Mouse (Mus musculus) frontal cortex, postnatal 14 days (tissue): ENCODE data around the gene Prkab2.

Experiments
- DNase-seq, 2 experiments: peaks; one replicate each; pipeline ENCODE4 v3.0.0; 2022; ENCODE audit warnings: low spot score in 2 of 2

The Prkab2 gene

DNA sequence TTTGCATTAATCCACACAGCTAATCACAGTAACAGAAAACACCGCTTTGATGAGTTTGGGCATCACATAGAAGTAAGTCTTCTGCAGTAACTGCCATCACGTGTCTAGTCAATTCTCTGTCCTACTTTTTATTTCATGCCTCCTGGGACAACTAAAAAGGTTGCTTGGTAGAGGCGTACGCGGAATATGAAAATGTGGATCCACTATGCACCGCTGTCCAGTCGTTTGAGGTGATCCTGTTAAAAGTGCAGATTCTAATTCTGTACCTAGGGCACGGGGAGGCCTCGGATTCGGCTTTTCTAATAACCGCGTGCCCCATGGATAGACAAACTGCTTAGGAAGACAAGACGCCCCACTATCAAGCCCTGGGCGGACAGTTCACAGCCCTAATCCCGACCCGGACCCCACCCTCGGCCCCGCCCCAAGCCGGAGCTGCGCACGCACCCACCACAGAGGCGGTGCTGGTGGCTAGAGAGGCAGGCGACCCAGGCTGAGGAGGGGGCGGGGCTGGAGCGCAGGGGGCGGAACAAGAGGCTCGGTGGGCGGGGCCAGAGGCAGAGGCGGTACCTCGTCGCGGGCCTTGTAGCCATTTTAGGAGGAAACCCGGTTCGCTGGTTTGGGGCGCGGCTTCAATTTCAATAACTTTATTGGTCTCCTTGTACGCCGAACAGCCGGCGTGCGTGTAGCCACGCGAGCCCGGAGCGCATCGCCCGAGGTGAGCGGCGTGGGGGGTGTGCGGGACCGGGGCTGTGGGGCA is at the start of gene Prkab2:
Prkab2 (plus strand) TSS at position 539 of the 757 bp plus-strand sequence.
- peak; percentile 98 to 99 for DNase-seq

DNA sequence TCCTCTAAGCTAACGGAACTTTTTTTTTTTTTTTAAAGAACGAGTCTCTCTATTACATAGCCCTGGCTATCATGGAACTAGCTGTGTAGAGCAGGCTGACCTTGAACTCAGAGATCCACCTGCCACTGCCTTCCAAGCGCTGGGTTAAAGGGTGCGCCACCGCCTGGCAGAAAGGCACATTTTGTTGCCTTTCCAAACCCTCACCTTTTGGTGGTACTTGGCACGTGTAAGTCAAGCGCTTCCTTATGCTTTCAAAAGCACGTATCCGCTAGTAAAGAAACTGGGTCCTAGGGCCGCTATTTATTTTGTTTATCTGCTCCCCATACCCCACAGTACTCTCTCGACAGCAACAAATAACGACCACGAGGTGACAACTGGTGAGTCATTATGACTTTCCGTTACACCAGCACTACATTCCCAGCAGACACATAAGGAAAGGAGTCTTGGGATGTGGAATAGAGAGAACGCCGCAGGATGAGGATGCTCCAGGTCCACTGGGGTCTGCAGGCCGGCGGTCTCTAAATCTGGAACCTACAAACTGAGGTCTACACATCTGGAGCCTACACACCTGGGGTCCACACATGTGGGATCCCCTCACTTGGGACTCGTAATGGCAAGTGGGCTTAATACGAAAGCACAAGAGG is 48.7 kb upstream of the Prkab2 start:
- no peak for DNase-seq

DNA sequence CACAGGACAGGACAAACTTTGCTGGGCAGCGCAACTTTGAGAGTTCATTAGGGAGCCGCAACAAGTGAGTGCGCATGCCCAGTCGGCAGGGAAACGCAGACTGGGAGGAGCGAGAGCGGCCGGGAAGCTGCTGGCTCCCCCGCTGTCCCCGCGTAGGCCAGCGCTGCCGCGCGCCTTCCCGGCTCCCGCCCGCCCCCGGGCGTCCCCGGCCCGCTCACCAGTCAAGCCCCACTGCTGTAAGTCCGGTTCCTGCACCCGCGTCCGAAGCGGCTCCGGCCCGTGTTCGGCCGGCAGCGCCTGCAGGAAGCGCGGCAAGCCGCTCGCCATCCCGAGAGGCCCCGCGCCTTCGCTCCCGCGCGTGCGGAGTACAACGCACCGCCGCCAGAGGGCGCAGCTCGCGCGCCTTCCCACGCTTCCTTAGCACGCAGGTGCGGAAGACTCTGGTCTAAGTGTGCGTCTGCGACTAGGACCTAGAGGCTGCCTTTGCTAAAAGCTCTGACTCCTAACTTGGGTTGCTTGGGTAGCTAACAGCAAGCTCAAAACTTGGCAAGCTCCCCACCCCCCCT is 48.1 kb upstream of the Prkab2 start, which contains the start of gene Chd1l:
Chd1l (minus strand) TSS at position 359 of the 566 bp plus-strand sequence.
- DNase-seq, result peak; percentile 73 to 87

DNA sequence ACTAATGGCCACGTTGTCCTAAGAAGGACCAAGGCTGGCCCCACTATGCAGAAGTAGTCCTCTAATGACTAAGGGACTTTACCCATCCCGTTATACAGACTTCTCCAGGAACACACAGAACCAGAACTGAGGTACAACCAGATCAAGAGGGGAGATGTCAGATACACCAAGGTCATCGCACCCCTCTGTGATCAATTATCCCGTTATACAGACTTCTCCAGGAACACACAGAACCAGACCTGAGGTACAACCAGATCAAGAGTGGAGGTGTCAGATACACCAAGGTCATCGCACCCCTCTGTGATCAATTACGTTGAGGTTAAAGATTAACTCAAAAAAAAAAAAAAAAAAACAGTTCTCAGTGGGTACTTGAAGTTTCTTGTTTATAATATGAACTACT is 47.0 kb upstream of the Prkab2 start:
- no peak for DNase-seq

DNA sequence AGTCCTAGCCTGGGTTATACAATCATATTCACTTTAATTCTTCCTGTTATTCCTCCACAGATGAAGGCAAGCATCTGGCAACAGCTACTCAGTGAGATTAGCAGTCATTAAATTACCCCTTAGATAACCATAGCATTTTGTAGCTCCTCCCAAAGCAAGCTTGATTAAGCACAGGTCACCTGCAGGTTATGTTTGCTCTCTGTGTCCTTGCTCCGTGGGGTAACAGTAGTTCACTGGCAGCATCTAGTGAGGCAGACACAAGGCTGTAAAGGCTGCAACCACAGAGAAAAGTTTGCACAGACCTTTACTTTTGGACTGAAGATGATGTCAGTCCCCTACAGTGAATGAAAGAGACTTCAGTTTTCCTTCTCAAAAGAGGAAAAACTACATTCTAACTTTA is 42.8 kb upstream of the Prkab2 start:
- DNase-seq, result no peak

DNA sequence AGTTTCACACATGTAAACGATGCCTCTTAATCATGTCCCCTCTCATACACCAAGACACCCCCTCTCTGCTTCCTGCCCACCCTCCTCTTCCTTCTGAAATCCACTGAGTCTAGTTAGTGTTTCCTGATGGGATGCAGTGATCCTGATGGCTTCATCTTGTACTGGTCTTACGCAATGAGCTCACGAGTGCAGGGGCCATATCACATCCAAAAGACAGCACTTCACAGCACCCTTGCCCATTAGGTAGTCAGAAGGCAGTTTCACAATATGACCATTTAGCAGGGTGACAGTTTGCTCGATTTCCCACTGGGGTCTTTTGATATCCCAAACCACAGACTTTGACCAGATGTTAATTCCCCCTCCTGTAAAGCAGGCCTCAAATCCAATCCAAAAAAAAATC is 42.1 kb upstream of the Prkab2 start:
- DNase-seq, result no peak

DNA sequence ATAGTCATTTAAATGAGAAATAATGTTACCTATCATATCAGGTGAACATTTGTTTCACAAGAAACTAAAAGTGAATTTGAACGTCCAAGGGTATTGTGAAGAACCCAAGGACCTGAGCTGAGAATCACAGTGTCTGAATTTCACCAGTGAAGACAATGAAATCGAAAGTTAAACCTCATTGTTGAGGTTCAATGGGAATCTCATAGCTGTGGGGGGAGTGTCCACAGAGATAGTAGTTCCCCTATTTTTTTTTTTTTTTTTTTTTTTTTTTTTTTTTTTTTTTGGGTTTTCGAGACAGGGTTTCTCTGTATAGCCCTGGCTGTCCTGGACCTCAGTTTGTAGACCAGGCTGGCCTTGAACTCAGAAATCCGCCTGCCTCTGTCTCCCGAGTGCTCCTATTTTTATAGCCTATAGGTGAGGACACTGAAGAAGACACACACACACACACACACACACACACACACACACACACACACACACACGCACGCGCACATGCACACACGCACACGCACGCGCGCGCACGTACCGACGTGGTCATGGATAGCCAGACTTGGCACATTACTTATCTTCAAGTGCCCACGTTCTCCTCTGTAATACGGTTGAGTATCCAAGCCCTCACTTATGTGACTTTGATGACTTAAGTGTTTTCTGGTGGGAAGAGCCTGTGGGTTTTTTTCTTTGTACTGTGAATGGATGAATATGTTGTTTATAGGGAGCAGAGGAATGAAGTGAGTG is 40.7 kb upstream of the Prkab2 start:
- no peak for DNase-seq

DNA sequence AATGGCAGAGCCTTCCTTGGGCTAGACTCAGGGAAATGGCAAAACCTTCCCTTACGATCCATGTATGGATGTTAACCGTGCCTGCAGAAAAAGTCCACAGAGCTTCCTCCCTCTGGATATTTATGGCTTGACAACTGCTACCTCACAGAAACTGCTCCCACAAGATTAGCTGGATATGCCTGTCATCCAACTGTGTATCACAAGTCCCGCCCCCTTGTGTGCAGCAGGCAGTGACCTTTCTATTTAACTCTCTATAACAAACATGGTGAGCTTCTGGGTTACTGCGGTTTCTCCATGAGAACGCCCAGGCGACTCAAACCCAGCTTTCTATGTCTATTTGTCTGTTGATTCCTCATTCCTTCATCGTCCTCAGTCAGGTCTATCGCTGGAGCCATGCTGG is 40.1 kb upstream of the Prkab2 start:
- DNase-seq, result no peak

DNA sequence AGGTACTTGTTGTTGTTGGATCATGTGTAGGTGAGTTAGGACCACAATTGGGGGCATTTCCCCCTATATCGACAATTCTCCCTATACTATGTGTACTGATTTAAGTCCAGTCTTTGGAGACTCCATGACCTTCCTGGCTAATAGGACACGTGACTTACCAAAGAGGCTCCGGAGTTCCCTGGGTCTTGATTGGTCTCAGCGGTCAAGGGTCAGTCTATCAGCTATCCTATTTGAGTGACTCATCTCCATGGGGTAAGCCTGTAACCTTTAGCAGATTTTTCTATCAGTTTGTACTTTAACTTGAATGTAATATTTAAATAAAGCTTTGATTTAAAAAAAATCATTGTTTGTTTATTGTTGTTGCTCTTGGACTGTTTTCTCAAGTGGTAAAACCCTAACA is 37.3 kb upstream of the Prkab2 start:
- no peak for DNase-seq

DNA sequence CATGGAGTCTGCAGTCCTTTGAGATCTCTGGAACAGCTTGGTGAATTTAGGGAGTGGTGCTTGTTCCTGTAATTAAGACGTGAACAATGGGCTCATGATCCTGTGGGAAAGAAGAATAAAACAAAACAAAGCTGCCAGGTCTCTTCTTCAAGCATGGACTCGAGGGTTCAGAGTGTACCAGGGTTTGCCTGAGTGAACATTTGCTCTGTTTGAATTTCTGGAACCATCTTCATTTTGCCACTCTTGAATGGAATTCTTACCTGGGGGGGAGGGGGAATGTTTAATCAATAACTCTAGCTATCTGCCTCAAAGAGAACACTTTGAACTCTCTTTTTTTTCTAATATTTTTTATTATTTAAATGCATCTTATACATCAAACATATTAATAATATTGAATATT is 33.4 kb upstream of the Prkab2 start:
- DNase-seq, result no peak

DNA sequence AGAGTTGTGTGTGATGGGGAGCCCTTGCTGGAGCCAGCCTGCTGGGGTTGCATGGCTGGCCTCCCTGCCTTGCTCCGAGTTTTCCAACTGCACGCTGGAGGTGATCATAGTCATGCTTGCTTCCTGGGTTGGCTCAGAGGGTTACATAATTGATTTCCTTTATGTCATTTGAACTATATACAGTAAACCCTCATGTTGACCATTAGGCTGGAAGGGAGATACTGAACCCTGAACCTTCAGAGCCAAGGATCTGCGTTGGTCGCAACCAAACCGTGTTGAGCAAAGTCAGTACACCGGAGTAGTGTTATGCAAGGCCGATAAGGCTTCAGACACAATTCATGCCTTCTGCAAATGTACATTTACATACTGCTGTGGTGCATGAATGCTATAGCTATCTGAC is 30.1 kb upstream of the Prkab2 start:
- DNase-seq, result no peak

DNA sequence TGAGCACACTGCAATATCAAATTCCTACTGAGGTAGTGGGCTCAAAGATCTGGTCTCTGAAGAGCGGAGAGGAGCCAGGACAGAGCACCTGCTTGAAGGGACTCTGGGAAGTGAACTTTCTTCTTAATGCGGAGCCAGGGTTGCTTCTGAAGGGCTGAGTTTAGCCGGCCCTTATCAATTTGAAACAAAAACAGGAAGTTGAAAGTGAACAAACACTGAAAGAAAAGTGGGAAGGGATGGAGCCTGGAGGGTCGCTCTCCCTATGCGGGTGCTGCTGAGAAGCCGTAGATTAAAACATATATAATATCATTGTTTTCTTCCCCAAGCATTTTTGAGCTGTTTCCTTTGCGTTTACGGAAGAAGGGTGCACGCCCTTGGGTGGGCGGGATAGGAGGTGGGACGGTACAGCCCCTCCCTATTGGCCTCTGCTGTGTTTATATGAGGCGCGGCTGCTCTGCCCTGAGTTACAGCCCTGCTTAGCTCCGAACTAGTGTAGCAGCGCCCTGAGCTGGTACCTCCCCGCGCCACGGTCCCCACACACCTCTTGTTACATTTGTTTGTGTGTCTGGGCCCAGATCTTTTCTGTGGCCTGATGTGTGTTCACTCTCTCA is 29.5 kb upstream of the Prkab2 start, which contains the start of gene Fmo5:
Fmo5 (plus strand) TSS at position 414 of the 611 bp plus-strand sequence.
- DNase-seq, result no peak

DNA sequence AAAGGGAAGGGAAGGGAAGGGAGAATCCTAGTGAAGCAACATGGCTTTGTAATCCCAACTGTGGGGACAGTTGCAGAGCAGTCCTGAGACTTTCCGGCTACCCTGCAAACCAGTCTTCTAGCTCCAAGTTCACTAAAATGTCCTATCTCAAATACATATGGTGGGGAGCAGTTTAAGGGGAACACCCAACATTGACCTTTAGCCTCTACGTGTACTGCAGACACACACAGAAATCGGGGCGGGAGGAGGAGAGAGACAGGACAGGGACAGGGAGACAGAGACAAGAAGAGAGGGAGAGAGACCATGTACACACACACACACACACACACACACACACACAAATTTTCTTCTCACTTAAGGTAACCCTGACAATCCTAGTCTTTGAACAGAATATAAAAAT is 28.1 kb upstream of the Prkab2 start:
- DNase-seq, result no peak

DNA sequence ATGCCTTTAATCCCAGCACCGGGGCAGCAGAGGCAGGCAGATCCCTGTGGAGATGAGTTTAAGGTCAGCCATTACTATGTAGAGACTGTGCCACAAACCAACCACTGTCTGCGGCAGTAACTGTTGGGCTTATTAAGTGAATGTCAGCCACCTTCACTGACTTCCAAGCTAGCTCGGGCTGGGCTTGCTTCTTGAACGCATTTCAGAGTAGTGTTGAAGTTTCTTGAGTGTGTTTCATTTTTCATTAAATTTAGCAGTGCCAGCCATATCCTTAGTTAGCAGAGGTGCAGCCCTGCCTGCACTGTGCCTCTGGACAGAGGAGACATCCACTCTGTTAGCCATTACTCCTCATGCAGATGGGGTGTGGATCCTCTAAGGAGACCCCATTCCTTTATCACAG is 27.2 kb upstream of the Prkab2 start:
- DNase-seq, result no peak

DNA sequence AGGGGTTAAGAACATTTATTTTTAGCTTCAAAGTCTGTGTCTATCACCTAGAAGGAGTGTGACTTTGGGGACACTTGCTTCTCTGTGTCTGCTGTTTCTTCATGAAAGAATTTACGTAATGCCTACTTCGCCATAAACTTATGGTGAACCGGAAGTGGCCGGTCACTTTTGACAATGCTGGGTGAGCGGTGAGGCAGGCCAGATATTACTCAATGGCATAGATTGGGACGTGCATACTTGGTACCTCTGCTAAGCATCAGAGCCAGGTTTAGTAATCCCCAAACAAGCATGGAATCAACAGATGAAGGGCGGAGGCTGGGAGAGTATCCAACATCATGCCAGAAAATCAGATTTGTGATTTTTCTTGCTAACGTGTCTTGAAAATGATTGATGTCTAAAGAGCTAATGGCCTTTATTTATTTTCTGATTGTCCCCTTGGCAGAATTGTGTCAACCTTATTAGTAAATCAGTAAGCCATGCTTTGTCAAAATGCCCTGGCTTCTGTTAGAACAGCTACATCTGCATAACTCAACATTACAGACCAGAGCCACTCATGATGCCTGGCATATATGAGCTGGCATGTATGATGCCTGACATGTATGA is 26.6 kb upstream of the Prkab2 start:
- no peak for DNase-seq

DNA sequence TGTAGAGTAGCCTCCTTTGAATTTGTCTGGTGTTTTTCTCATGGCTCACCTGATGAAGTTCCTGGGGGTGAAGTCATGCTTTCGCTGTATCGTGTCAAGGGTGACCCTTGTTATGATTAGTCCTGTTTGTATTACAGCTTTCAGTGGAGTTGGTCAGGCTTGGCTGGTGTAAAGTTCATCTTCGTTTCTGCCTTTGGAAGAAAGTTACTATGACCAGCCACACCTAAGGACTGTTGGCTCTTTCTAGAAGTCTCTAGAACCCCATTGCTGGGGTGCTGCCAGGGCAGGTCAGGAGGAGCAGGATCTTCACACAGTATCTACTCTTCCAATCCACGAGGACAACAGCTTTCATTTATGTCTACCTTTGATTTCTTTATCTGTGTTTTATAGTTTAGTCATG is 24.5 kb upstream of the Prkab2 start:
- no peak for DNase-seq

DNA sequence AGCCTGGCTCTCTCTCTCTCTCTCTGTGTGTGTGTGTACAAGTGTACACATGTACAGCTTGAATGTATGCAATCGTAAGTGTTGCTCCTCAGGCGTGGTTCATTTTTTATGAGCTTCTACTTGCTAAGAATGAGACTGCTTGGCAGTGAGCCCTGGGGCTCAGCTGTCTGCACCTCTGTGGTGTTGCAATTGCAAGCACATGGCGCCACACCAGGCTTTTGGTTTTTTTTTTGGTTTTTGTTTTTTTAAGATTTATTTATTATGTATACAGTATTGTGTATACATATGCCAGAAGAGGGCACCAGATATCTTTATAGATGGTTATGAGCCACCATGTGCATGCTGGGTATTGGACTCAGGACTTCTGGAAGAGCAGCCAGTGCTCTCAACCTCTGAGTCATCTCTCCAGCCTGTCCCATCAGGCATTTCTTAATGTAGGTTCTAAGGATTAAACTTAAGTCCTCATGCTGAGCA is 23.7 kb upstream of the Prkab2 start:
- no peak for DNase-seq

DNA sequence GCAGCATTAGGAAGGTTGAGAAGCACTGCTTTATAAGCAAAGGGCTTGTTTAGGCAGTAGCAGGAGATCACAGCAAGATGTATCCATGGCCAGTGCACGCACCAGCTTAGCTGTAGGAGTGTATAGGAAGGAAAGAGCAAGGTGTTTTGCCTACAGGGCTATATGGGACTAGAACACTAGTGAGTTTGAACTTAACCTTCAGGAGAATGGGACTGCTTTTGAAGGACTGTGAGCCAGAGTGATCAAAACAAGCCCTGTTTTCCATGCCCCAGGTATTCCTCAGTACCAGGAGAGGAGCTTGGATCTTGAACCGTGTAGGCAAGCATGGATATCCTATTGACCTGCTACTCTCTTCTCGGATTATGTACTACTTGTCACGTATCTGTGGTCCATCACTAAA is 16.6 kb upstream of the Prkab2 start:
- DNase-seq, result no peak

DNA sequence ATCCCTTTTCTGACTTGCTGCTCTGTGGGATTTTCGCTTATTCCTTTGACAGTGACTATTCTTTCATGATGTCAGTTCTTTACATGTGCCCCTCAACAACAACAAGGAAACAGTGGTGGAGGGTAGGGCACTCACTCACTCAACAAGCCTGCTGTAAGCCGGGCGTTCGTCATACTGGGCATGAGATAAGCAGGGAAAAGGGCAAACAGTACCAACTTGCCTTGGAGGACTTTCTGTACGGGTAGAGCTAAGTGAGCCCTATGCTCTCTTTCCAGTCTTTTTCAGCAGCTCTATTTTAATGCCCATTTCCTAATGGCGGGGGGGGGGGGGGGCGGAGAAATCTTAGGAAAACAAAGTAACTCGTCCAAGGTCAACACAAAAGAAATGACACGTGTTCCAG is 16.0 kb upstream of the Prkab2 start:
- DNase-seq, result no peak

DNA sequence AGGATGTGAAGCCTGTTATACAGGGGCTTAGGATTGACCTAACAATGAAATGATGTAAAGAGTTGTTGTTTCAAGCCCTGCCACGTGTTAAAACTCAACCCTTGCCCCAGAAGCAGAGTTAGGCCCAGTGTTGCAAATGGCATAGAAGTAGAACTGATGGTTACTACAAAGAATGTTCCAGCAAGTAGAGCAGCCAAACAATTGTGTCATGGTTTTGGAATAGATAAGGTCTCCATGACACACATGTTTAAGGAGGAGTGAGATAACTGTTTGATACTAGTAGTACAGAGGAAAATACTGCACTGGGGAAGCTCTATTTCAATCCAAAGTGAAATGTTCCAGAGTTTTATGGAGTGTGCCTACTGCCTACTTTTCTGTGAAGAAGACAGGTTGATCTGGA is 9.5 kb upstream of the Prkab2 start:
- DNase-seq, result no peak

DNA sequence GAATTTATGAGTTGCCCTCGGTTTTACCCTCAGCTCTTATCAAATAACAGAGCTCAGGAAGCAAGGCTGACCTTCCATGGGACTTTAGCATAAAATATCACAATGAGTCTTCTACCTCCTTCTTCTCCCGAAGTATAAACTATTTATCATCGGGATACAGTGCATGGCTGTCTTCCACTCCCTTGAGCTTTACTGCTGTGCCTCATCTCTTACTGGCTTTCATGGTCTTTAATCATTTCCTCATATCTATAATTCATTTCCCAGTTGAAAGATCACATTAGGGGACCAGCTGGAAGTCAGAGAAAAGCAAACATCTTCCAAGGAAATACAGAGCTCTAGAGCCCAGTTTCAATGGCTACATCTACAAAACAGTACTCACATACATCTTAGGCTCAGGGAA is 9.0 kb upstream of the Prkab2 start:
- no peak for DNase-seq
